ENCODE assay signal across 8 mouse cellular contexts in genomic region chr11:58938322-58939087, GRCm38 (mm10). TPM values are rescaled to one million over a fixed set of nuclear protein-coding genes. Genes with fewer than 3 reads are reported as not detected.
DNase-seq lines count a peak whose midpoint lies in the region; ATAC-seq lines count a peak whose summit lies in the region.

Rnf187 (minus strand) TSS chr11:58938916.

- H3K4me1 ChIP-seq in hindbrain, embryonic 11.5 days (replicated peaks; ENCODE audit: control insufficient read depth, insufficient read depth, low read length), result 0 out of 2 replicates have a peak, but pooled peaks cover 3% of the 10 kb centered on the region

- ATAC-seq in hindbrain, embryonic 11.5 days (ENCODE audit: low FRiP score), result peak; percentile 97

- peak within 1 kb of the TSS; percentile 95 for H3K4me3 ChIP-seq in hindbrain, embryonic 11.5 days (ENCODE audit: low read depth, low read length)

- H3K9me3 ChIP-seq in hindbrain, embryonic 11.5 days (ENCODE audit: control insufficient read depth, low read length), result no peaks in the 10 kb centered on the region

- peak; percentile 98 for DNase-seq in MN1 (ENCODE audit: low spot score)
- DNase-seq in cerebellum, adult 9-10 months, result peak; percentile 95
- DNase-seq in frontal cortex, adult 2 months (ENCODE audit: extremely low spot score in 1 of 2, low spot score in 1 of 2), result peak; percentile 89 to 94
- DNase-seq in hindbrain, embryonic 11.5 days (ENCODE audit: low spot score), result peak; percentile 96
- DNase-seq in layer of hippocampus, postnatal 14 days (ENCODE audit: low spot score in 2 of 2), result peak; percentile 87 to 92
- DNase-seq in lung, postnatal 14 days, result peak; percentile 92
- DNase-seq in retina, adult 2 months (ENCODE audit: low read depth, low spot score), result peak; percentile 84
- DNase-seq in thymus, postnatal 36 days, result peak; percentile 89

- peak within 1 kb of the TSS; percentile 96 for H3K9ac ChIP-seq in hindbrain, embryonic 11.5 days (ENCODE audit: low read depth, low read length)

- no peaks in the 10 kb centered on the region for H3K27me3 ChIP-seq in hindbrain, embryonic 11.5 days (ENCODE audit: control insufficient read depth, insufficient read depth, low read length)

- peak within 1 kb of the TSS; percentile 82 for H3K4me2 ChIP-seq in hindbrain, embryonic 11.5 days (replicated peaks; ENCODE audit: low read depth, low read length)

- under 1% methylated on average over 42 of the region's 95 CpGs for WGBS in hindbrain, embryonic 11.5 days

- peak within 1 kb of the TSS; percentile 88 for H3K27ac ChIP-seq in hindbrain, embryonic 11.5 days (ENCODE audit: low read depth, low read length)

- peaks cover 4% of the 10 kb centered on the region; the same call in 1 of the 2 replicates for H3K36me3 ChIP-seq in hindbrain, embryonic 11.5 days (ENCODE audit: control insufficient read depth, insufficient read depth, low read length)

RNA-seq across cellular contexts. Expression of gene Rnf187, which starts in this region (rescaled TPM):
- polyA plus RNA-seq in frontal cortex, adult 2 months (2012; rRNA removed), result 554 and 589 TPM in 2 replicates
- polyA plus RNA-seq in hindbrain, embryonic 11.5 days (2014; fragmentation: Nextera tagmentation; extraction: Ambion mirVana), result 395 and 419 TPM in 2 replicates
- 100 to 1,000 TPM; 501 to 506 TPM for total RNA-seq in layer of hippocampus, postnatal 14 days (2021)

Comparison
In these comparisons a context has a peak if more than half of its experiments do, and no peak if none do; other contexts are left out.
1. Peak in every context shown above with its lines: DNase-seq, ATAC-seq, H3K4me3 ChIP-seq and H3K27ac ChIP-seq.